7 mouse cellular contexts compared by ENCODE assay signal in the genomic region with DNA sequence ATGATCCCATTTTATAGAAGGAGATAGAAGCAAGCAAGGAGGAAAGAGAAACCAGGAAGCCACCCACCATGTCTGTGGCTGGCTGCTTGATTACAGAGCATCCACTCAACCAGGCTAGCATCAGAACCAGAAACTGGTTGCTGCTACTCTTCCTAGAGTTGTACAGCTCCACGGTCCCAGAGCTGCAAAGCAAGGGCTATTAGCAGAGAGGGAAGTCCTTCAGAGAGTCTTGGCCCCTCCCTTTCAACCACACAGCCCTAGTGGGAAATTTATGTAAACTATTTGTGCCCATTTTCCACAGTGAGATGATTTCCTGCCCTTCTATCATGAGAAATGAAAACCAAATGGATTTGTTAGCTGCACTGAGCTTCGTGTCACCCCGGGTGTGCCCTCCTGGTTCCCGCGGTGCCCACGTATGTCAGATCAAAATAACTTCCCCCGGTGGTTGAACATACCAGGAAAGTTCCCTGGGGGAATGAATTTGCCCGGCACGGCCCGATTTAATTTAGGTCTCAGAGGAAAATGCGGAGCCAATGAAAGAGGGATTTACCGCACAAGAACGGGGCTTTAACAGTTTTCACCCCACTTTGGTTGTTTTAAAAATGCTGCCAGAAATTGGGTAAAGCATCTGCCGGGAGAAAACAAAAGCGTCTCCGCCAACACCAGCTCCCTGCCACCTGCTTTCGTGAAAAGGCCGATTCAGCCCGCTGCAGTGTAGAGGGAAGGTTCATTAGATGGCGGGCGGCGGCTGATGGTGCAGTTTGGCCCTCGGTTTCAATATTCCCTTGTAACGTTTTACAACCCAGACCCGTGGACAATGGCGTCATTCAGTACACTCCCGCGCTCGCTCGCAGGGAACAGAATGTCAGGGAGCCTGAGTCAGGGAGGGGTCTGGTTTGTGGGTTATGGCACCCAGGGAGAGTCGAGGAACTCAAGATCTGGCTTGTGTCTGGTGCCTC. TPM values are rescaled to one million over a fixed set of nuclear protein-coding genes. Genes with fewer than 3 reads are reported as not detected.
A peak's percentile ranks its signal among the peaks of the same experiment; 100 is the strongest.
DNase-seq lines count a peak whose midpoint lies in the region; ATAC-seq and TF ChIP-seq lines count a peak whose summit lies in the region.

No protein-coding gene starts in this region.

- no peak for ATAC-seq in lung, embryonic 15.5 days (ENCODE audit: borderline replicate concordance, extremely low read depth, low FRiP score, low TSS enrichment)
- ATAC-seq in neural tube, embryonic 15.5 days (ENCODE audit: low FRiP score): 0 out of 2 replicates have a peak, but pooled peaks have one; percentile 50
- ATAC-seq in lung, postnatal 0 days: no peak

- TF ChIP-seq CTCF in lung, postnatal 0 days (IDR thresholded peaks at IDR 0.05): no peak

- DNase-seq in lung, postnatal 14 days: no peak
- peak; percentile 33 for DNase-seq in forebrain, embryonic 10.5 days (ENCODE audit: extremely low spot score, low spot score)
- peak; percentile 27 for DNase-seq in layer of hippocampus, postnatal 25 days (ENCODE audit: extremely low spot score in 1 of 2, low spot score in 1 of 2)
- no peak for DNase-seq in lung, postnatal 0 days (ENCODE audit: low spot score)
- no peak for DNase-seq in lung, postnatal 25 days (ENCODE audit: low spot score)

- H3K4me1 ChIP-seq in lung, embryonic 15.5 days: no peaks in the 10 kb centered on the region
- peaks cover 17% of the 10 kb centered on the region for H3K4me1 ChIP-seq in forebrain, embryonic 10.5 days
- peaks cover 11% of the 10 kb centered on the region for H3K4me1 ChIP-seq in neural tube, embryonic 15.5 days
- no peaks in the 10 kb centered on the region for H3K4me1 ChIP-seq in lung, postnatal 0 days (ENCODE audit: insufficient read depth, low read depth, low read length)

- TF ChIP-seq EP300 in lung, postnatal 0 days (IDR thresholded peaks at IDR 0.05): no peak

- no peak overlapping the region for H3K27ac ChIP-seq in lung, embryonic 15.5 days
- H3K27ac ChIP-seq in forebrain, embryonic 10.5 days: peak overlapping the region; percentile 75
- H3K27ac ChIP-seq in neural tube, embryonic 15.5 days (replicated peaks): 0 out of 2 replicates have a peak overlapping the region, but pooled peaks have one; percentile 9
- H3K27ac ChIP-seq in lung, postnatal 0 days (ENCODE audit: low read length): no peak overlapping the region

- H3K27me3 ChIP-seq in lung, embryonic 15.5 days: no peaks in the 10 kb centered on the region
- peaks cover 43% of the 10 kb centered on the region for H3K27me3 ChIP-seq in forebrain, embryonic 10.5 days (ENCODE audit: poor library complexity, severe bottlenecking)
- peaks cover 7% of the 10 kb centered on the region; the same call in 1 of the 2 replicates for H3K27me3 ChIP-seq in neural tube, embryonic 15.5 days (replicated peaks)
- no peaks in the 10 kb centered on the region for H3K27me3 ChIP-seq in lung, postnatal 0 days (replicated peaks; ENCODE audit: insufficient read depth, low read length)

- H3K36me3 ChIP-seq in lung, embryonic 15.5 days: peaks cover 53% of the 10 kb centered on the region
- no peaks in the 10 kb centered on the region for H3K36me3 ChIP-seq in forebrain, embryonic 10.5 days (replicated peaks)
- H3K36me3 ChIP-seq in neural tube, embryonic 15.5 days: no peaks in the 10 kb centered on the region
- no peaks in the 10 kb centered on the region for H3K36me3 ChIP-seq in lung, postnatal 0 days (ENCODE audit: insufficient read depth, low read length)

- no peak overlapping the region for H3K4me3 ChIP-seq in lung, embryonic 15.5 days
- peak overlapping the region; percentile 47 for H3K4me3 ChIP-seq in forebrain, embryonic 10.5 days
- peak overlapping the region; percentile 34 for H3K4me3 ChIP-seq in neural tube, embryonic 15.5 days (replicated peaks)
- H3K4me3 ChIP-seq in lung, postnatal 0 days (ENCODE audit: low read depth, low read length): no peak overlapping the region

- H3K4me2 ChIP-seq in lung, embryonic 15.5 days: peak overlapping the region; percentile 16; the same call in 1 of the 2 replicates
- H3K4me2 ChIP-seq in neural tube, embryonic 15.5 days: peak overlapping the region; percentile 60
- no peak overlapping the region for H3K4me2 ChIP-seq in lung, postnatal 0 days (replicated peaks; ENCODE audit: low read depth, low read length)

- no peak overlapping the region for H3K9ac ChIP-seq in lung, embryonic 15.5 days
- H3K9ac ChIP-seq in neural tube, embryonic 15.5 days (replicated peaks): peak overlapping the region; percentile 37
- H3K9ac ChIP-seq in lung, postnatal 0 days (replicated peaks; ENCODE audit: low read depth): no peak overlapping the region

- no peaks in the 10 kb centered on the region for H3K9me3 ChIP-seq in lung, embryonic 15.5 days
- no peaks in the 10 kb centered on the region for H3K9me3 ChIP-seq in forebrain, embryonic 10.5 days
- H3K9me3 ChIP-seq in neural tube, embryonic 15.5 days (replicated peaks): no peaks in the 10 kb centered on the region
- no peaks in the 10 kb centered on the region for H3K9me3 ChIP-seq in lung, postnatal 0 days (ENCODE audit: low read length)

- WGBS in lung, embryonic 15.5 days: 46% methylated on average over 31 of the region's 31 CpGs
- 19% methylated on average over 31 of the region's 31 CpGs for WGBS in forebrain, embryonic 10.5 days
- WGBS in neural tube, embryonic 15.5 days: 5% methylated on average over 31 of the region's 31 CpGs
- 44% methylated on average over 31 of the region's 31 CpGs for WGBS in lung, postnatal 0 days

RNA-seq across cellular contexts. Expression of gene Tbx5, which starts 34.1 kb away (rescaled TPM):
- 50.1 and 55.7 TPM in 2 replicates for polyA plus RNA-seq in lung, embryonic 15.5 days (2015; fragmentation: Nextera tagmentation; extraction: Ambion mirVana)
- polyA plus RNA-seq in forebrain, embryonic 10.5 days (2016; fragmentation: Nextera tagmentation; extraction: Ambion mirVana): 0.04 and 0.41 TPM in 2 replicates
- not detected for total RNA-seq in layer of hippocampus, postnatal 25 days (2021)
- 0.10 and 0.19 TPM in 2 replicates for polyA plus RNA-seq in neural tube, embryonic 15.5 days (2015; fragmentation: Nextera tagmentation; extraction: Ambion mirVana)
- polyA plus RNA-seq in lung, postnatal 0 days (2015; fragmentation: Nextera tagmentation; extraction: Ambion mirVana): 25.3 and 26.7 TPM in 2 replicates

Comparison
In these comparisons a context has a peak if more than half of its experiments do, and no peak if none do; other contexts are left out.
1. H3K27ac ChIP-seq: peak in forebrain, embryonic 10.5 days (single experiment) and neural tube, embryonic 15.5 days (single experiment); none in lung, embryonic 15.5 days (single experiment) and lung, postnatal 0 days (single experiment).
2. H3K4me3 ChIP-seq: peak in forebrain, embryonic 10.5 days (single experiment) and neural tube, embryonic 15.5 days (single experiment); none in lung, embryonic 15.5 days (single experiment) and lung, postnatal 0 days (single experiment).
3. DNase-seq: peak in forebrain, embryonic 10.5 days (single experiment) and layer of hippocampus, postnatal 25 days (2 of 2); none in lung, postnatal 14 days (single experiment), lung, postnatal 0 days (single experiment) and lung, postnatal 25 days (single experiment).
4. RNA of gene Tbx5, which starts 34.1 kb away (polyA plus RNA-seq): 50.1 to 55.7 TPM in lung, embryonic 15.5 days and 25.3 to 26.7 TPM in lung, postnatal 0 days; 0.10 to 0.19 TPM in neural tube, embryonic 15.5 days and 0.04 to 0.41 TPM in forebrain, embryonic 10.5 days; every median in the first group is over 10 times any median in the second.